Mouse (Mus musculus) brown adipose tissue, adult 24 weeks (tissue): ENCODE results near the gene Cabp7. TPM values are rescaled to one million over a fixed set of nuclear protein-coding genes. Genes with fewer than 3 reads are reported as not detected.
"Not testable (repeated sequence)": the region's sequence is repeated elsewhere in the genome, so short reads cannot be mapped to it uniquely, and the experiment has no call there.

ENCODE experiments used
- H3K27ac ChIP-seq: fragments of 200-500 bp; replicated peaks from 2 replicates; pipeline ENCODE4 v1.5.1; 2012; ENCODE audit warnings: low read depth, mild to moderate bottlenecking, low read length
- H3K4me1 ChIP-seq: fragments of 200-500 bp; 2 replicates; pipeline ENCODE4 v1.6.1; 2012; ENCODE audit warnings: low read length, mixed read lengths; ENCODE audit not compliant: control insufficient read depth, insufficient read depth, insufficient read length
- H3K4me3 ChIP-seq: fragments of 200-500 bp; 2 replicates; pipeline ENCODE4 v1.5.1; 2012; ENCODE audit warnings: low read depth, mild to moderate bottlenecking, low read length, moderate library complexity; ENCODE audit not compliant: insufficient read depth
- polyA plus RNA-seq: library from polyadenylated mRNA; stranded (reverse); fragments of >200 nt; gene quantifications from 2 replicates; pipeline ENCODE4 v1.2.4, GENCODE M21; 2012; ENCODE audit not compliant: missing spikeins, insufficient read depth, insufficient read length

Gene Cabp7
- polyA plus RNA-seq, 1 experiment, result not detected

DNA sequence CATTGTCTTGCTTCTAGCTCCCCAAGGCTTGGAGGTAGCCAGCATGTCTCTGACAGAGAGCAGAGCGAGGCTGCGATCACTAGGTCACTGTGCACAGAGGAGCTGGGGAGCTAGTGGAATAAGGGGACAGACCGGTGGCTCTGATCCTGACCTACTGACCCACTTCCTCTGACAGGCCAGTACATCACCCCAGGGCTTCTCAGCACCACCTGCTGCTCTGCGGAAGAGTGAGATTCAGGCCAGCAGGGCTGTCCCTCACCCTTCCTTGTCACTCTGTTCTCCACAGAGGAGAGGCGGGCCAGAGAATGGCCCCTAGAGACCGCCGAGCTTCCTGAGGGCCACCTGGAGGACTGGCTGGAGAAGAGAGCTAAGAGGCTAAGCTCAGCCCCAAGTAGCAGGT lies 14.8 kb downstream of the Cabp7 start:
- H3K4me1 ChIP-seq, result no peaks in the 10 kb centered on the region
- H3K4me3 ChIP-seq, result no peak overlapping the region
- no peak overlapping the region for H3K27ac ChIP-seq

DNA sequence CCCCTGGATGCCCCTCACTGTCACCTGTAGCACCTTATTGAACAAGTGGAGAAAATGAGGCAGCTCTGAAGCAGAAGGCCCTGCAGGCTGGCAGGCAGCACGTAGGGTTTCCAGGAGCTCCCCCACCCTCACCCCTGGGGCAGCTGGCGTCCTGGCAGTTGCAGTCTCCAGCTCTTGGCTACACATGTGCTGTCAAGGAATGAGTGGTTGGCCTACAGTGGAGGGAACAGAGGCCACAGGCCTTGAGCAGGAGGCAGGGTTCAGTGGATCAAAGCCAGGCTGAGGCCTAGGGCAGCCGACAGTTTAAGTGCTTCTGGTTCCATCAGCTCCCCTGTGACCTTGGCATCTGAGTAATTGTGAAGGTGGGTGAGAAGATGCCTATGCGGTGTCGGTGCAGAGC lies 15.7 kb downstream of the Cabp7 start:
- Histone ChIP-seq H3K4me1 (no peaks in the 10 kb centered on the region), H3K27ac (no peak overlapping the region), H3K4me3 (no peak overlapping the region)

DNA sequence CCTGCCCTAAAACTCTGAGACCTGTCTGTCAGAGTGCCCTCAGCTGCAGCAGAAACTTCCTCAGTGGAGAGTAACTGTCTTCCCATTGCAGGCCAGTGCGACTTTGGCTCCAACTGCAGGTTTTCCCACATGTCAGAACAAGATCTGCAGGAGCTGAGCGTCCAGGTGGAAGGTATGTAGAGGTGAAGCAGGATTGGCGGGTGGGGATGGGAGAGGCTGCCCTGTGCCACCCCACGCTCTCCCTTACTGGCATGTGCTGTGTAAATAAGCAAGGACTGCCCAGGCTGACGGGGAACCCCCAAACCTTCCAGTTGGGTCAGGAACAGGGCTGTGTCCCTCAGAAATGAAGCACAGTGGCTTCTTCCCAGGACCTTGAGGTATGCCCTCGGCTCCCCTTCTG lies 16.5 kb downstream of the Cabp7 start:
- no peaks in the 10 kb centered on the region for H3K4me1 ChIP-seq
- H3K27ac ChIP-seq, result no peak overlapping the region

DNA sequence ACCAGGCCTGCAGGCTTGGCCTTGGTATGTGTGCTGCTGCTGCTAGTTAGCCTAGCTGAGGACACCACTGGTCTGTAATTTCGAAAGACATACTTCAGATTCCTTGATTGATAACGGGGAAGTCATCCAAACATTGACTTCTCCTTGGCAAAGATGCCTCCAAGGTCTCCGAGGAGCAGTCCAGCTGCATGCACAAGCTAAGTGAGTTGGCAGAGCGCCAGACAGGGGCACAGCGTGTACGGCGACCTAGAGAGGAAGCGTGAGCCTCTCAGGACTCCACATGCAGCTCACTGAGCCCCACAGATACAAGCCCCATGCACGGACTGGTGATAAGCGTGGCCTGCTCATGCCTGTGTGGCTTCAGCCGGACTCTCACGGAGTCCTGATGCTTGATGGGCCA lies 17.0 kb downstream of the Cabp7 start:
- H3K4me3 ChIP-seq, result no peak overlapping the region
- no peaks in the 10 kb centered on the region for H3K4me1 ChIP-seq
- no peak overlapping the region for H3K27ac ChIP-seq

More for the DNA sequence above, 16.5 kb downstream of the Cabp7 start:
- H3K4me3 ChIP-seq, result no peak overlapping the region

DNA sequence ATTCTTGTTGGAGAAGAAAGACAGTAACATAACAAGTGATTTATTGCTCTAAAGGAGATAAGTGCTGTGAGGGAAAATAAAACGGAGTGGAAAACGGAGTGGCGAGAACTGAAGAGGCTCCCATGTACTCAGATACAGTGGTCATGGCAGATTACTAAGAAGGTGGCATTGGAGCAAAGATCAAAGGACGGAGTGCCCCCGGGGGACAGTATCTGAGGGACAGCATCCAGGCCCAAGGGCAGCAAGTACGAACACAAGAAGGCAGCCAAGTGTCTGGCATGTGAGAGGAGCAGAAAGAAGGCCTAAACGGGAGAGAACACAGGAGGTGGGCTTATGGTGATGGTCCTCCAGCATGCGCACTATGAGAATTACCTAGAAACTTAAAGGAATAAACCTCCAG lies 24.9 kb downstream of the Cabp7 start:
- H3K4me1 ChIP-seq, result peaks cover 4% of the 10 kb centered on the region; the same call in 1 of the 2 replicates
- no peak overlapping the region for H3K27ac ChIP-seq
- H3K4me3 ChIP-seq, result no peak overlapping the region

DNA sequence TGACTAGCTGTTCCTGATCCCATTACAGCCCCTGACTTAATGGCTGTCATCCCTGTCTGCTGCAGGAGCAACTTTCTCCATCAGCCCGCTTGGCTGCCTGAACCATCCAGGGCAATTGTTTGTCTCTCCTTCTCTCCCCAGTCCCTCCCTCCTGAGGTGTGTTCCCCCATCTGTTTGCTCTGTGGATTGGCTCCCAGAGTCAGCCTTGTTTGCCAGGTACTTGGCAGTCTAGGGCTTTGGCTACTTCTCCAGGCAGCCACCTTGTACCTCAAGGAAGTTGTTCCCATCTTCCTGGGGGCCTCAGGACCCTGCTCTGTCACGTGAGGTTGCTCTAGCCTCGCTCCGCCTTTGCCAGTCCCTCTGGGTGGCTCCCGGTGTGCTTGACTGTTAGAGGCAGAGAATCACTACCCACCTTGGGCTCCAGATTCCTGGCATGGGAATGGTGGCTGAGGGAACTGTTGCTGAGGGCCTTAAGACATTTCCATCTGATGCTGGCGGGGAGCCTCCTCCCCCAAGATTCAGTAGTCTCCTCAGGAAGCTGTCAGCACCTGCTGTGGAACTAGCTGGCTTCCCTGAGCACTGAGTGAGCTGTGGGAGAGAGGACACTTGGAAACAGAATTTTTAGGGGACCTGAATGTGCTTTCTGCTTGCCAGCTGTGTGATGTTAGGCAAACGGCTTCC lies 25.5 kb downstream of the Cabp7 start:
- H3K27ac ChIP-seq, result no peak overlapping the region
- H3K4me3 ChIP-seq, result no peak overlapping the region
- peaks cover 4% of the 10 kb centered on the region; the same call in 1 of the 2 replicates for H3K4me1 ChIP-seq

DNA sequence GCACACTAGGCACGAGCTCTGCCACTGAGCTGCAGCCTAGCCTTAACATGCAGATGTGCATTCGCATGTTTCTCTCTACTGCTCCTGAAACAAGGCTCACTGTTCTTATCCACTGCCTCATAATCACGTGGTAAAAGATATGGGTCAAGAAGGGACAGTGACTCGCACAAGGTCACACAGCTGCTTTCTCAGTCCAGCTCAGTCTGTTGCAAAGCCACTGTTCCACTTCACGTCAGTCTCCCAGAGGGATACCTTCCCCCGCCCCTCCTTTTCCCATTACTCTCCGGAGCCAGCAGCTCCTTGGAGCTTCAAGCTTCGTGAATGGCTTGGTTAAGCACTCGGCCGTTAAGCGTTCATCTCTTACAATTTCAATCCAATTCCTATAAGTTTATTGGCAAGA lies 26.2 kb downstream of the Cabp7 start:
- no peak overlapping the region for H3K27ac ChIP-seq
- H3K4me1 ChIP-seq, result peaks cover 4% of the 10 kb centered on the region; the same call in 1 of the 2 replicates
- no peak overlapping the region for H3K4me3 ChIP-seq

DNA sequence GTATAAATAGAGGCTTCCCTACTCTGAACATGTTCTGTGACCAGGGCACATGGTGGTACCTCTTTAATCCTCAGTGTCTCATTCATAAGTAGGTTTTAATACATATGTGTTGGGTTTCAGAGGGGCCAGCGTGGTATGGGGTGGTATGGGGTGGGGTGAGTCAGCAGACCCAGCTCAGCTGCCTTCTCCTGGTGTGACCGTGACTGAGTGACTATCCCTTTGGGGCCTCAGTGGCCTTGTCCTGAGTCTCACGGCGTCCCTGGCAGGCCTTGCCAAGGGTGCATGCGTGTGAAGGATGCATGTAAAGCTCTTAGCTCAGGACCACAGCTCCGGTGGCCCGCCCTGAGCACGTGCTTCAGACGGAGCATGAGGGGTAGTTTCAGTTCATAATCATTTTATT lies 26.6 kb downstream of the Cabp7 start:
- no peak overlapping the region for H3K27ac ChIP-seq
- peaks cover 4% of the 10 kb centered on the region; the same call in 1 of the 2 replicates for H3K4me1 ChIP-seq
- no peak overlapping the region for H3K4me3 ChIP-seq

DNA sequence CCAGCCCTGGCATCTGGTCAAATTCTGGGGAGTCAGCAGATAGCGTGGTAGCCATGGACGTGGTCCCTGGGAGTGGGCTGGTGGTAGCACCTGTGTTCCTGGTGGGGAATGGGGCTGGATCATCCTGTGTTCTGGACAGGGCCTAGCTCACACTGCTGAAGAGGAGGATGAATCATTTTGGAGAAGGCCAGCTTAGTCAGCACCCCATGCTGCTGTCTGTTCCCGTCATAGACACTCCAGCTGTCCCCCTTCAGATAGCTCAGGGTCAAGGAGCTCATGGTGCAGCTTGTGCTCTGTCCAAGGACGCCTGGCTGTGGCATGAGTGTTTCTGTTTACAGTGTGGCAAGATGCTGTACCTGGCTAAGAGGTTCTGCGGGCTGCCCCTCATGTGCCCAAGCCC lies 28.0 kb downstream of the Cabp7 start:
- H3K4me1 ChIP-seq, result peaks cover 4% of the 10 kb centered on the region; the same call in 1 of the 2 replicates

DNA sequence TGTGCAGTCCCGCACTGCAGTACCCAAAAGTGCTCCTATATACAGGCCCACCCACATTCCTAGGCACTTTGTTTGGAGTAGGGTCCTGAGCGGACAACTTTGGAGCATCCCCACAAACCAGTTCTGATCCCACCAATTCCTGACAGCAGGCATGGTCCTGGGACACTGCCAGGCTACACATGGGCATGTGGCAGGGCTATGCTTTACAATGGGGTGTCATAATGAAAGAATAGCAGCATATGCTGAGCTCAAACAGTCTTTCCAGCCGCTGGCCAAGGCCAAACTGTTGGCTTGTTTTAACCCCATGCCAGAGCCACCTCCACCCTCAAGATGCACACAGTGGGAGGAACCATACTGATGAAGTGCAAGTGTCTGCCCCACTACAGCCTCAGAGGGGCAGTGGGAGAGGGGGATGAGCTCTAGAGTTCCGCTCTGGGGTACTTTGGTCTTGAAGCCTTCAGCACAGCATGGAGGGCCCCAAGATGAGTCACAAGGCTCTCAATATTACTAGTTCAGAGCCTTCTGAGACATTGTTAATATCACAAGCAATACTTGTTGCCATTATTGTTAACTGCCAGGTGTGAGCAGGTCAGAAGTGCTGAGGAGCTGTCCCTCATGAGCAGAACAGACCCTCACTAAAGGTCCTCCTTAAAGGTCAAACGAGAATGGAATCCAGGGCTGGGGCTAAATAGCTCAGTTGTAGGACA lies 29.9 kb downstream of the Cabp7 start:
- Histone ChIP-seq H3K4me3 (no peak overlapping the region), H3K27ac (no peak overlapping the region), H3K4me1 (peaks cover 4% of the 10 kb centered on the region; the same call in 1 of the 2 replicates)

More for the DNA sequence above, 28.0 kb downstream of the Cabp7 start:
- Histone ChIP-seq H3K27ac (no peak overlapping the region), H3K4me3 (no peak overlapping the region)

DNA sequence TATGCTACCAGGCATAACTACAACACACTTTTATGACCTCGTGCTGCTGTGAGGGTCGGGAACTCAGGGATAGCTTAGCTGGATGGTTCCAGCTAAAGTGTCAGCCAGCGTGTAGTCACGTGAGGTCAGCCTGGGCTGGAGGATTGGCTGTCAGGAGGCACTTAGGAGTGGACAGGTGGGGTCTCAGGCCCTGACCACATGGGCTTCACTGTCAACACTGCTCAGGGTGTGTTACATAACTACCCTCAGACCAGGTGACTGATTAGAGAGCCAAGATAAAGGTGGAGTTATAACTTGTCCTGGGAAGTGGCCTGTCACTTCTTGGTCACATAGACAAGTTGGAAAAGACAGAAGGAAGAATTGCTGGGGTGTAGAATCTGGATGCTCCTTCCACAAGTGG lies 31.0 kb downstream of the Cabp7 start:
- no peak overlapping the region for H3K27ac ChIP-seq
- no peak overlapping the region for H3K4me3 ChIP-seq

DNA sequence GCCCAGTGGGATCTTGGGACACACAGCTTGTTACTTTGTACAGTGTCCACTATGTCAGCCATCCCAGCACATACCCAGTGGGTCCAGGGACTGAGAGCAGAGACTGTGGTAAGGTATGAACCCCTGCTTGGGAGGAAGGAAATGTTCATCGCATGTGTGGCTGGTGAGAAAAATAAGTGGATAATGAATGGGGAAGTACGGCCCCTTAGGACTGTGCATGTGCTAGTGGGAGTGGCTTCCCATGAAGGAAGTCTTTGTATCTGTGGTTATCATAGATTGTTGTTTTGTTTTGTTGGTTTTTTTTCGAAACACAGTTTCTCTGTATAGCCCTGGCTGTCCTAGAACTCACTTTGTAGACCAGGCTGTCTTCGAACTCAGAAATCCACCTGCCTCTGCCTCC lies 31.9 kb downstream of the Cabp7 start:
- Histone ChIP-seq H3K4me1 (no peaks in the 10 kb centered on the region), H3K27ac (no peak overlapping the region), H3K4me3 (no peak overlapping the region)

More for the DNA sequence above, 31.0 kb downstream of the Cabp7 start:
- peaks cover 4% of the 10 kb centered on the region; the same call in 1 of the 2 replicates for H3K4me1 ChIP-seq

DNA sequence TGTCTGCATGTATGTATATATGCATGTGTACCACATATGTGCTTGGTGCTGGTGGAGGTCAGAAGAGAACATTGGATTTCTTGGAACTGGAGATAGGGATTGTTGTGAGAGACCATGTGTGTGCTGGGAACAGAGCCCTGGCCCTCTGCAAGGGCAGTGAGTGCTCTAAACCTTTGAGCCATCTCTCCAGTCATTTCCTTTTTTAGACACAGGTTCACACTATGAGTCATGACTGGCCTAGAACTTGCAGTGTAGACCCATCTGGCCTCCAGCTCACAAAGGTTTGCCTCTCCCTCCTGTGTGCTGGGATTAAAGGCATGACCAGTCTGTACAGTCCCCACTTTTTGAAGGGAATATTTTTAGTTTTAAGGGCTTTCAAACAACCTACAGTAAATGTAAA lies 33.8 kb downstream of the Cabp7 start:
- Histone ChIP-seq H3K4me3 (no peak overlapping the region), H3K27ac (no peak overlapping the region), H3K4me1 (no peaks in the 10 kb centered on the region)

DNA sequence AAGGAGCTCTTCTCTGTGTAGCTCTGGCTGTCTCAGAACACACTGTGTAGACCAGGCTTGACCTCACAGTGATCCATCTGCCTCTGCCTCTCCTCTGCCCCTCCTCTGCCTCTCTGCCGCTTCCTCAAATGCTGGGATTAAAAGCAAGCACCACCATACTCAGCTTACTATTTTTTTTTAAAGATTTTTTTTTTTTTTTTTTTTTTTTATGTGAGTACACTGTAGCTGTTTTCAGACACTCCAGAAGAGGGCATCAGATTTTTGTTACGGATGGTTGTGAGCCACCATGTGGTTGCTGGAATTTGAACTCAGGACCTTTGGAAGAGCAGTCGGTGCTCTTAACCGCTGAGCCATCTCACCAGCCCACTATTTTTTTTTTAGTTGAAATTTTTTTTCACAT lies 36.4 kb downstream of the Cabp7 start:
- H3K27ac ChIP-seq, H3K4me1 ChIP-seq, H3K4me3 ChIP-seq: not testable (repeated sequence)

DNA sequence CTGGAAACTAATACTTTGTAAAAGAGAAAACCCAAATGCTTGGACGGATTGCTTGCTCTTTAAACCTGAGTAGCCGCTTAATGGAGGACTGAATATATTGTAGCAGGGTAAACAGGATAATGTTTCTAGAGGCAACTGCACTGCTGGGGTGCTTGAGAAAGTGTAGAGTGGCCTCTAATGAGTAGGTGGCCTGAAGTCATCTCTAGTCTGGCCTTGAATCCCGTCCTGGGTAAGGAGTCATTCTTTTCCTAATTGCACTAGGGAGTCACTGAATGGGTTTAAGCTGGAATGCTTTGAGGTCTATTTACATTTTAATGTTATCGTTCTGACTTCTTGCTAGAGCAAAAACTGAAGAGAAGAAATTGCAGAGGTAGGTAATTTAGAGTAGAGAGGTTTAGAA lies 41.4 kb downstream of the Cabp7 start:
- 0 out of 2 replicates have a peak, but pooled peaks cover 3% of the 10 kb centered on the region for H3K4me1 ChIP-seq
- H3K4me3 ChIP-seq, result peak overlapping the region; percentile 78
- no peak overlapping the region for H3K27ac ChIP-seq
